Mouse (Mus musculus): Measurements from ENCODE around the gene Taf6l.

The Taf6l gene

DNA sequence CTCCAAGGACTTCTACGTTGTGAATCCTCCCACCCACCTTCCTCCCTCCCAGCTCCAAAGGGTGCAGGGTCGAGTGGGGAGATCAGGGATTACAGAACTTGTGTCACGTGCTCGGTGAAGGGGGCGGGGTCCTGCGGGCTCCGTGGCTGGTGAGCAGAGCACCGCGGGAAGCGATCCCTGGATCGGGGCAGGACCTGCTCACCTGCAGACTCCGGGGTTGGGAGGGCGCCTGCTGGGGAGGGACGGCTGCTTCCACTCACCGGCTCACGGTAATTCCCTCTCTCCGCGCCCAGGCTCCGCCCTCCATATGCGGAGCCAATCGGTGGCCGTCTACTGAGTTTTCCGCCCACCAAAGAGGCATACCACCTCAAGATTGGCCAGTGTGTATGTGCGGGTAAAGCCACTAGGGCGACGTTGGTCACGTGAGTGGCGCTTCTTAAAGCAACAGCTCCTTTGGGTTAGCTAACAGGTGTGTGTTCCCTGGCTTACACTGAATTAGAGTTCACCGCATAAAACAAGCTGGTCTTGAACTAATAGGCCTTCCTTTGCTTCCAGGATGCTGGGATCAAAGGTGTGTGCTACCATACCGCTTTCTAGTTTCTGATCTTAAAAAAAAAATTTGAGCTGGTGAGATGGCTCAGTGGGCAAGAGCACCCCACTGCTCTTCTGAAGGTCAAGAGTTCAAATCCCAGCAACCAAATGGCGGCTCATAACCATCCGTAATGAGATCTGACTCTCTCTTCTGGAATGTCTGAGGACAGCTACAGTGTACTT lies at the start of gene Taf6l:
Taf6l (minus strand) TSS at position 410 of the 774 bp plus-strand sequence.
- DNase-seq (ENCODE audit: low read depth, low spot score) = peak; percentile 97

DNA sequence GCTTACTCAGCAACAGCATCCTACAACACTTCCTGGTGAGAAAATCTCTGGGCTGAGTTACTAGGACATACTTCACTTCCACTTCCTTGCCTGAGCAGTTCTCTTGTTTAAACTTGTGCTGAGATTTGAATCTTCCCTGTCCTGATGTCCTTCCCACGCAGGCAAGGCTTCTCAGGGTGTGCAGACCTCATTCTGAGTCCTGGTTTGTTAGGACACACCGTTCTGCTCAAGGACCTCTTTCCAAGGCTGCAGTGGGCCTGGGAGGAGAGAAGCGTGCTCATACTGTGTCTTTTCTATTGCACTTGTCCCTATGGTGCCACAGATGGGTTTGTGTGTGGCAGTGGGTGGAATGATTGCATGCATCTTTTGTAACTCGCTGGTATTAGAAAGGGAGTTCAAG lies 46.8 kb upstream of the Taf6l start:
- no peak for DNase-seq (ENCODE audit: low read depth, low spot score)

DNA sequence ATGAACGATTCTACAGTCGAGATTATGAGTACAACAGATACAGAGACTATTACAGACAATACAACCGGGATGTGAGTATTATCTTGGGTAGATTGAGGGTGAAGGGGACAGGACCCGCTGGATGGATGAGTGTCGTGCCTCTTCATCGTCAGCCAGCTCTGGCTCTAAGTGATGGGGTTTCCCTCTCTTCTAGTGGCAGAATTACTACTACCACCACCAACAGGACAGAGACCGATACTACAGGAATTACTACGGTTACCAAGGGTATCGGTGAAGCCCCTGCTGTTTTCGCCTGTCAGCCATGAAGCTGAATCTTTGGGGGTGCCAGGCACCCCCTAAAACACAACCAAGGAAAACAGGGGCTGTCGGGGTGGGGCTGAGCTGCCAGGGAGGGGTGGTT lies 45.0 kb upstream of the Taf6l start:
- DNase-seq (ENCODE audit: low read depth, low spot score) = no peak

DNA sequence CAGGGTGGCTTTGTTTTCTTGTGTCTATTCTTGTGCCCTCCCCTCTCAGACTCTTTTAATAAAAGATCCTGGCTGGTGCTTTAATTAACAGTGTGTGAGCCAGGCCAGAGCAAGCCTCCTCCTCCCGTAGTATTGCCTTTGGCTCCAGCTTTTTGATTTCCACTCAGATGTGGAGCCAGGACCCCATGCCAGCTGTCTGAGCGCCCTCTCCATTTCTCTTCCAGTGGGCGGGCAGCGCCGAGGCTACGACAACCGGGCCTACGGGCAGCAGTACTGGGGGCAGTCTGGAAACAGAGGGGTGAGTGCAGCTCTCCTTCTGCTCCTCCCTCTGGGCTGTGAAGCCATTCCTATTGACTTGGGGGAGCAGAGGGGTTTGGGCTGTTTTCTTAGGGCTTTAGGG lies 44.4 kb upstream of the Taf6l start:
- DNase-seq (ENCODE audit: low read depth, low spot score) = no peak

DNA sequence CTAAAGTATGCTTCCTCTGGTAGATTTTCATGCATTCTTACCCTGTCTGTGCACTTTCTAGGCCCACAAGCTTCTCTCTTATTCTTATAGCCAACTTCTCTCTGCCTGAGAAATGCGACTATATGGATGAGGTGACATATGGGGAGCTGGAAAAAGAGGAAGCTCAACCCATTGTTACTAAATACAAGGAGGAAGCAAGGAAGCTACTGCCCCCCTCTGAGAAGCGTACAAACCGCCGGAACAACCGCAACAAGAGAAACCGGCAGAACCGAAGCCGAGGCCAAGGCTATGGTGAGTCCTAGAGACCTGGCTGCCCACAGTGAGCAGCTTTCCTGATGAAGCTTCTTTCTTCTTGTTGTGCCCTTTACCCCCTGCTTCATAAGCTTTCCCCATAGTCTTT lies 43.4 kb upstream of the Taf6l start, which contains the start of gene AC129217.1:
AC129217.1 (plus strand) TSS at position 114 of the 400 bp plus-strand sequence.
- DNase-seq (ENCODE audit: low read depth, low spot score) = no peak

DNA sequence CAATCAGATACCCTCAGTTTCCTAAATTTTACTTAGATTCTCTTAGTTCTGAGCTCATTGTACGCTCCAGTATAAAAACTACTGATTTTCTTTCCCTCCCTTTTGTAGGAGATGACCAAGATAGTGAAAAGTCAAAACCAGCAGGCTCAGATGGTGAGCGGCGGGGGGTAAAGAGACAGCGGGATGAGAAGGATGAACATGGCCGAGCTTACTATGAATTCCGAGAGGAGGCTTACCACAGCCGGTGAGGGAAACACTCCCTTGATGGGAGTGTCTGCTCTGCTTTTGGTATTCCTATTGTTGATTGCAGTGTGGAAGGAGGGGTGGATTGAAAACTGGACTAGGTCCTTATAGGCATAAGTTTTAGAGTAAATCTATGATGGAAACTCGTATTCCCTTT lies 36.5 kb upstream of the Taf6l start:
- DNase-seq (ENCODE audit: low read depth, low spot score) = no peak

DNA sequence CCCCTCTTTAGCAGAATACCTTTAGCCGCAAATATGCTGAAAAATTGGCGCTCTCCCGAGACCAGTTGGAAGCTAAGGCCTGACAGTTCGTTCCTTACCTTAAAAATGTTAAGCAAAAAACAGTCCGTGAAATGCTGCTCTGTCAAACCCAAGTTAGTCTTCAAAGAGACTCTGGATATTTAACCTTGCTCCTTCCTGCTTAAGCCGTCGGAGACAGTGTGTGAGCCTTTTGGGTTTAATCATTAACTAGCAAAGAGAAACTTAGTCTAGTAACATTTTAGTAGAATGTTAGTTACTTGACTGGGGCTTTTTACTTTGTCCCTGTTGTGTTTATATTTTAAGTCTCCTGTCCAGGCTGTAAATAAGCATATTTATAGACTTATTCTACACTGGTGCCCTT lies 34.9 kb upstream of the Taf6l start:
- peak; percentile 26 for DNase-seq (ENCODE audit: low read depth, low spot score)

DNA sequence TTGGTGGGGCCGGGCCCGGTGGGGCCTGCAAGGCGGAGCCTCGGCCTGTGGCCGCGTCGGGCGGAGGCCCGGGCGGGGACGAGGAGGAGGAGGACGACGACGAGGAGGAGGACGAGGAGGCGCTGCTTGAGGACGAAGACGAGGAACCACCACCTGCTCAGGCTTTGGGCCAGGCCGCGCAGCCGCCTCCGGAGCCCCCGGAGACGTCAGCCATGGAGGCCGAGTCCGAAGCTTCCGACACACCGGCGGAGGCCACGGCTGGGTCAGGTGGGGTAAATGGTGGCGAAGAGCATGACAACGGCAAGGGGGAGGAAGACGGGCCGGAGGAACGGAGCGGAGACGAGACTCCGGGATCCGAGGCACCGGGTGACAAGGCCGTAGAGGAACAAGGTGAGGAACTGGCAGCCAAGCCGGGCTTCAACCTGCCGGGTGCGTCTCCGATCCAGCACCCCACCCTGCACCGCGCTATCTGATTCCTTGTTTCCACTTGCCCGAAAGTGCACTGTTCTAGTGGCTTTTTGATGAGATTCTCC lies 34.3 kb upstream of the Taf6l start:
- no peak for DNase-seq (ENCODE audit: low read depth, low spot score)

DNA sequence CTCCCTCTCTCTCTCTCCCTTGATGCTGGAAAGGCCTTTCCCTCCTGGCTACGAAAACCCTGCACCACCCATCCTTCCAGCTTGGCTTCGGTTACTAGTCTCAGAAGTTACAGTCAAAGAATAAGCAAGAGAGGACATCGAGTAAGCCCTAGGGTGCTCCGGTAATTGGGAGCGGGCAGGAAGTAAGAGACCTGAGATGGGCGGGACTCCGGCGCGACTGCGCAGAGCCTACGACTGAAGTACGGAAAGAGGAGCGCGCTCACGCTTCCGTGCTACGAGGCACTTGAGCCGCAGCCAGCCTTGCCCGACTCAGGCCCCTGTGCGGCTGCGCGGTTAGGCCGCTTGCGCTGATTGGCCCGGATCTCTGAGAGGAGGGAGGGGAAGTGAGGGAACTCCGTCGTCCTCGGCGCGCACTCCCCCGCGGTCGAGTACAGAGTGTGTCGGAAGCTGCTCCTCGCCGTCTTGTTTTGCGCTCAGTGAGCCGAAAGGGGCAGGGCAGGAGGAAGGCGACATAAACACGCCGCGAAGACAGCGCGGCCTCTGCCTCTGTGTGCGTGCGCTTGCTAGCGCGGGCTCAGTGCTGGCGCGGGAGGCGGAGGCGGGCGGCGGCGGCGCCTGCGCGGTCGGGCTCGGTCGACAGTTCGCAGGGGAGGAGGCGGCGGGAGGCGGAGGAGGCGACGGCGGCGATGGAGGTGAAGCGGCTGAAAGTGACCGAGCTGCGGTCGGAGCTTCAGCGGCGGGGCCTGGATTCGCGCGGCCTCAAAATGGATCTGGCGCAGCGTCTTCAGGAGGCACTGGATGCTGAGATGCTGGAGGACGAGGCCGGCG lies 33.6 kb upstream of the Taf6l start, which contains the start of gene Hnrnpul2:
Hnrnpul2 (plus strand) TSS at position 415 of the 828 bp plus-strand sequence.
- peak; percentile 100 for DNase-seq (ENCODE audit: low read depth, low spot score)

DNA sequence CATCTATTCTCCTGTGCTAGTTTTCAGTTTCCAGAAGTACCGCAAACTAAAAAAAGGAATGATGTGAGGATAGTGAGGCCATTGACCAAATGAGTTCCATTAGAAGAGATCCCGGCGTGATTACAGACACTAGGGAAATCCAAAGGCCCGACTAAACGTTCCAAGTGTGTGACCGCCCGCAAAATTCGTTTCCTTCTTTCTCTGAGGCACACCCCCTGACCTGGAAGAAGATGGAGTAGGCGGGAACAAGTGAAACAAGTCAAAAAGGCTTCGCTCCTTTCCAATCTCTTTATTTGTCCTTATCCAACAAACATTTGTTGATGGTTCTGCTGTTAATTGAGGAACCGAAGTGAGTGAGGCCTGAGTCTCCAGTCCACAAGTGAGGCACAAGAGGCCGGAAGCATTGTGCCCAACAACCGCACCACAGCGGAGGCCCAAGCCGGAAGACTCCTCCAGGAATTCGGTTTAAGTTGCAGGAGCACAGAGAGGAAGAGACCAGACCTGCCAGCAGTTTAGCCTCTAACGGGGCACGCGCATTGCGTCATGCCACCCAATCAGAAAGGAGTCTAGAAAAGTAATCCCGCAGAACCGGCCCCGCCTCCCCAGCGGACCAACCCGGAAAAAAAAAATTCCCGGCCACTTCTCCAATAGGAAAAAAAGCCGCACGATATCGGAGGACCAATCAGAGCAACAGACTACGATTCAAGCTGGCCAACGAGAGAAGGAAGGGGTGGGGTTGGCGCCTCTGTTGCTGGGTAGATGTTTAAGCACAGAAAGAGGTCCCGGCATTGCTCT lies 32.8 kb upstream of the Taf6l start, which contains the start of gene Ttc9c:
Ttc9c (minus strand) TSS at position 533 of the 795 bp plus-strand sequence.
- peak; percentile 98 for DNase-seq (ENCODE audit: low read depth, low spot score)

DNA sequence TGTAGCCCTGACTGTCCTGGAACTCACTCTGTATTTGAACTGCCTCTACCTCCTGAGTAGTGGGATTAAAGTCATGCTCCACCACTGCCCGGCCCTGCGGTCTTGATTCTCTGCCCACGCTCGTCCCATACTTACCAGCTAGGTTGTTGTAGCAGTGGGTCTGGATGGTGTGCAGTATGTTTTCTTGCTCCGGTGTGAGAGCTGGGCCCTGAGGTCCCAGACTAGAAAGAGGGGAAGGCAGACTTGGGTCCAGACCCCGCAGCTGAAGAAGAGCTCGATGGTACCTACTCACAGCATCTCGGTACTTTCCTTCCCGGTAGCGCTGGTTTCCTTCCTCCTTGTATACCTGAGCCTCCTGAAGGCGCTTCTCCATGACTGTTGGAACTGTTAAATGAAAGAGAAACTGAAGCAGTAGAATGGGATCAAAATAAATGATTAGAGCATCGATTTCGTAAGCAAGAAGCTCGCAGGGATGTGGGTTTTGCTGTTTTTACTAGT lies 32.1 kb upstream of the Taf6l start:
- DNase-seq (ENCODE audit: low read depth, low spot score) = peak; percentile 54

DNA sequence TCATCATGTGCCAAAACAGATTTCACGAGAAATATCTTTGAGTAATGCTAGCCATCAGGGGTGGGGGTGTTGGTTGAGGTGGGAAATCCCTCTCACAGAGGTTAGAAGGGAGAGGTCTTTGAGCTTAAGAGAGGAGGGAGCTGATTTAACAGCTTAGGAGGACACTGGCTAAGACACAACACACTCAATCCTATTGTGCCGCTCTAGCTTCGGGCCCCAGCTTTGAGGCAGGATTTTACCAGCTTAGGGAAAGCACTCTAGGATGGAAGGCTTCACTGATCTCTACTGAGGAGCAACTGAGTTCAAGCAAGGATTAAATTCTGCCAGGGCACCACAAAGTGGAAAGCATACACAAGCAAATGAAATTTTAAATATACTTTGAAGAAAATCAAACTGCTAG lies 30.8 kb upstream of the Taf6l start:
- no peak for DNase-seq (ENCODE audit: low read depth, low spot score)

DNA sequence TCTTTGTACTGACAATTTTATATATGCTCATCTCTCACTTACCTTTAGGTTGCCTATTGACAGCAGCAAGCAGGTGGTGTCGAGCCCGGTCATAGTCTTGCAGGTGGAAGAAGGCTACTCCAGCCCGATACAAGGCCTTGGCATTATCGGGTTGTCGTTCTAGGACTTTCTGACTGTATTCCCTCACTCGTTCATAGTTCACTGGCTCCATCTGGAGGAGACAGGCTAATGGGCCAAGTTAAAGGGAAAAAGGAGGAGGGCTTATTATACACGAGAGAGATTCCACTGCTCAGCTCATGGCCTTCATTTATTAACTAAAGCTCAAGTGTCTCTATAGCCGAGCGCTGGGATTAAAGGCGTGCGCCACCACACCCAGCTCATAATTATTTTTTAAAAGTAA lies 29.6 kb upstream of the Taf6l start:
- no peak for DNase-seq (ENCODE audit: low read depth, low spot score)

DNA sequence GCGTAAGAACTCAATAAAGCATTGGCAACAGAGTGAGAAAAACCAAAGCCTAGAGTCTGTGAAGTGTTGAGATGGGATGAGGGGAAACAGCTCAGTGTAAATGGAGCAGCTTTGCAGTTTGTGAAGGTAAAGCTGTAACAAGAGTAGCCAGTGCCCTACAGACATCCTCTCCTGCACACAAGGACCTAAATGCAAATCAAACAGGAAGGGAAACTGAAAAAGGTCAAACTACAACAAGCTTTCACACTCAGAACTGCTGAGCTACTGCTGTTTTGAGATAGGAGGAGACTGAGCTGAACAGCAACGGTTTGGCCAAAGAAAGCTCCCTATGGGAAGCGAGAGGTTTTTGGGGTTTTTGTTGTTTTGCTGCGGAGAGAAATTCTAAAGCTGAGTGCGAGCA lies 20.6 kb upstream of the Taf6l start:
- peak; percentile 82 for DNase-seq (ENCODE audit: low read depth, low spot score)

DNA sequence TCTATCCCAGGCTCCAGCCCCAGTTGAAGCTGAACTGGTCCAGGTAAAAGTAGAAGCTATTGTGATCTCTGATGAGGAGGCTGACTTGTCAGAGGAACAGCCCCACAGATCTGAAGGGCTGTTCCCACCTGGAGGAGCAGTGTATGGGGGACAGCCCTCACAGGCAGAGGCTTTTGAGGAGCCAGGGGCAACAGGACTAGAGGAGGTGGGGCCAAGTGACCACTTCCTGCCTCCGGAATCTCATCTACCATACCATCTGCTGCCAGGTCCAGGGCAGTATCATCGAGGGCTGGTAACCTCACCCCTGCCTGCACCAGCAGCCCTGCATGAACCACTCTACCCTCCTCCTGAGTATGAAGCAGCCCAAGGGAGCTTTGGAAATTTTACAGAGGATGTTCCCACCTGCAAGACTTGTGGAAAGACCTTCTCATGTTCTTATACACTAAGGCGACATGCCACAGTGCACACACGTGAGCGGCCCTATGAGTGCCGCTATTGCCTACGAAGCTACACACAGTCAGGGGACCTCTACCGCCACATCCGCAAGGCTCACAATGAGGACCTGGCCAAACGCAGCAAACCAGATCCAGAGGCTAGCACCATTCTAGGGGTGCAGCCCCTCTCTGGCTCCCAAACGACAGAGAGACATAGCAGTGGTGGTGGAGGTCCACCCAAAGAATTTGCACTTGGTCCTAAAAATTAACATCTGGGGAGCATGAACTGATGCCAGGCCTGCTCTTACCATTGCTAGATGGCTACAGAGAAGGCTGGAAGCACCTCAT lies 17.9 kb upstream of the Taf6l start:
- DNase-seq (ENCODE audit: low read depth, low spot score) = no peak

DNA sequence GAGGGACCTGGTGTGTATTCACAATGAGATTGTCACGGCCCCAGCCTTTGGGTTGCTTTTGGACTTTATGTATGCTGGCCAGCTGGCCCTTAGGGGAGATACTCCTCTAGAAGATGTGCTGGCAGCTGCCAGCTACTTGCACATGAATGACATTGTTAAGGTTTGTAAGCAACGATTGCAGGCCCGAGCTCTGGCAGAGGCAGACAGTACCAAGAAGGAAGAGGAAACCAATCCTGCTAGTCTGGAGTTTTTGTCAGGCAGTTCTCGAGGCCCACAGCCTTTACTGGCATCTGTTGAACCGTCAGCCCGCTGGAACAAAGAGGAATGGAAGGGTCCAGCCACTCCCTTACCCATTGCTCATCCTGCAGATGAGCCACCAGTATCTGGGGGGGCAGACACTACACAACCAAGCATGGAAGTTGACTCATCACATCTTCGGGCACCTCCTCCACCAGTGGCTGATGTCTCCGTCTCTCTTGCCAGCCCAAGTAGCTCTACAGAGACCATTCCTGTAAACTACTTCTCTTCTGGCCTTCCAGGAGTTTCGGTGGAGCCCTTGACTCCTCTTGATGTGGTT lies 17.1 kb upstream of the Taf6l start:
- no peak for DNase-seq (ENCODE audit: low read depth, low spot score)

DNA sequence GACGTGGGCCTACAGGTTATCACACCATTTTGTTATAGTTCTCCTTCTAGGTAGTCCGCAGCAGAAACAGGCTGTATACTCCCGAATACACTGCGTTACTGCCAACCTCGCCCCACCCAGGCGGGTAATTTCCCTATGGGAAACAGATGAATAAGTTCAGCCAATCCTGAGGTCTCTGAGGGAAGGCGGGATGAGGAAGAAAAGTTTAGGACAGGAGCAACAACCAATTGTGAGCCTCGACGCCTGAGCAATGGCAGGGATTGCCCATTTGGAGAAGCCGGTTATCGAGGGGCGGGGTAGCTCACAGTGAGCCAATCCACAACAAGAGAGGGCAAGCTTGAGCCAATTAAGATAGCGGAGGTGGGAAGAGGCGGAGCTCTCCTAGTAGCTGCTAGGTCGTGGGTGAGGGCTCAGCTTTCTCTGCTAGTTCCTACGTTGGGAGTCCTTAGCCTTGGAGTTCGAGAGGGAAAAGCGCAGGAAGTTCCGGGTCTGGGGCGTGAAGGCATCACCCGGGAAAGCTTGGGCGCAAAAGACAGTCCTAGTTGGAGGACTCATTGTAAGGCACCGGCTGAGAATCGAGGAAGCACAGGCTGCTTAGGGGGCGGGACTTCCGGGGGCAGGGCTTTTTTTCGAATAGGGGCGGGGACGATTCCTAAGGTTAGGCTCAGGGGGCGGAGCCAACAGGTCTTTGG lies 16.1 kb upstream of the Taf6l start, which contains the start of gene Zbtb3:
Zbtb3 (plus strand) TSS at position 426 of the 692 bp plus-strand sequence.
- DNase-seq (ENCODE audit: low read depth, low spot score) = peak; percentile 98

DNA sequence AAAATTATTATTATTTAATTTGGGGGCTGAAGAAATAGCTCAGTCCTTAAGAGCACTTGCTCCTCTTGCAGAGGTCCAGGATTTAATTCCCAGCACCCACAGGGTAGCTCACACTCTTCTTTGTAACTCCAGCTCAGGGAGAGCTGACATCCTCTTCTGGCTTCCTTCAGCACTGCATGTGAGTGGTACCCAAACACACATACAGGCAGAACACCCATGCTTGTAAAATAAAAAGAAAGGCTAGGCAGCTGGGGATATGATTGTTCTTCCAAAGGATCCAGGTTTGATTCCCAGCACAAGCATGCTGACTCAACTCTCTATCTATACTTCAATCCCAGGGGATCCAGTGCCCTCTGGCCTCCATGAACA lies 12.7 kb upstream of the Taf6l start:
- peak; percentile 21 for DNase-seq (ENCODE audit: low read depth, low spot score)

DNA sequence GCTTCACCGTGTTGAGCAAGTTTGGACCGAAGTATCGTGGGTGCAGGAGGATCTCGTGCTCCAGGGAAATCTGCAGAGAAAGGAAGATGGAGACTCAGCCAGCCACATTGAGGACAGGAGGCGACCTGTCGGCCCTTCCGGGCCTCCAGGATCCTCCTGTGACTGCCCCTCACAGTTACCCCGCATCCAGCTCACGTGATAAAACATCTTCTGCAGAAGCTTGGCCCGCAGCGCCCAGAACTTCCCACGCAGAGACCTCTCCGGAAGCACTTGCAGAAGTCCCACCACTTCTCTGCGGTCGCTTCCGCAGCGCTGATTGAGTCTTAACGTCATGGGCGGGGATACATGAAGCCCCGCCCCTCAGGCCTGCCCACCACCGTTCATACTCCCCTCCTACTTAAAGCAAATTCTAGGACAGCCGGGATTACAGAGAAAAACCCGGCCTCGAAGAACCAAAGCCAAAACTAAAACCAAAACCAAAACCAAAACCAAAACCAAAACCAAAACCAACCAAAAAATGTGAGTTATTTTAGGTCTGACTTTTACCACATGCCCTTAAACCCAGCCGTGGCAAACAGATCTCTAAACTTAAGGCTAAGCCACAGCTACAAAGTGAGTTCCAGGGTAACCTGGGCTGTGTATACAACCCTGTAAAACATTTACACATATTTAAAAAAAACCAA lies 12.2 kb upstream of the Taf6l start, which contains the start of gene Polr2g:
Polr2g (minus strand) TSS at position 314 of the 683 bp plus-strand sequence.
- peak; percentile 95 for DNase-seq (ENCODE audit: low read depth, low spot score)
